Mouse (Mus musculus): ENCODE data around the gene Serpina16. TPM values are rescaled to one million over a fixed set of nuclear protein-coding genes. Genes with fewer than 3 reads are reported as not detected.
"Not testable (repeated sequence)": the region's sequence is repeated elsewhere in the genome, so short reads cannot be mapped to it uniquely, and the experiment has no call there.

Gene Serpina16
- total RNA-seq (2021) = not detected
- long read RNA-seq, experiment 1 = 0 reads
- long read RNA-seq, experiment 2 = 0 reads

GRCm38 (mm10) chr12:103676039-103676438, at the start of gene Serpina16:
Gene Serpina16 (minus strand): TSS chr12:103676139.
- intact Hi-C loops (cut with DNase I) = no loop called here
- DNase-seq = no peak

GRCm38 (mm10) chr12:103711537-103711936, 35.6 kb upstream of the Serpina16 start:
- DNase-seq = no peak
- intact Hi-C loops (cut with DNase I) = no loop called here

- DNase-seq = no peak
- intact Hi-C loops (cut with DNase I) = no loop called here
These were observed 34.5 kb upstream of the Serpina16 start for GRCm38 (mm10) chr12:103710405-103710804.

GRCm38 (mm10) chr12:103706113-103706512, 30.2 kb upstream of the Serpina16 start:
- no peak for DNase-seq
- intact Hi-C loops (cut with DNase I) = loop anchor here (10.0 kb wide), 1 partner anchor 161 kb away; no protein-coding TSS in a partner anchor

- no peak for DNase-seq
- intact Hi-C loops (cut with DNase I) = loop anchor here (10.0 kb wide), 1 partner anchor 161 kb away; no protein-coding TSS in a partner anchor
These were observed 29.6 kb upstream of the Serpina16 start for GRCm38 (mm10) chr12:103705547-103705946.

- intact Hi-C loops (cut with DNase I) = loop anchor here (10.0 kb wide), 1 partner anchor 155 kb away; no protein-coding TSS in a partner anchor
- no peak for DNase-seq
These were observed 24.3 kb upstream of the Serpina16 start for GRCm38 (mm10) chr12:103700144-103700750.

- intact Hi-C loops (cut with DNase I) = no loop called here
- no peak for DNase-seq
These were observed 19.5 kb upstream of the Serpina16 start, which contains the start of gene Serpina1f for GRCm38 (mm10) chr12:103695429-103695828. Gene Serpina1f (minus strand): TSS chr12:103695529.

GRCm38 (mm10) chr12:103688221-103688814, 12.4 kb upstream of the Serpina16 start:
- DNase-seq = no peak
- intact Hi-C loops (cut with DNase I) = no loop called here

- intact Hi-C loops (cut with DNase I) = no loop called here
These were observed 11.1 kb upstream of the Serpina16 start for GRCm38 (mm10) chr12:103687021-103687420.

GRCm38 (mm10) chr12:103686050-103686449, 10.1 kb upstream of the Serpina16 start:
- no peak for DNase-seq
- intact Hi-C loops (cut with DNase I) = no loop called here

More at GRCm38 (mm10) chr12:103687021-103687420, 11.1 kb upstream of the Serpina16 start:
- DNase-seq = no peak

- DNase-seq = no peak
- intact Hi-C loops (cut with DNase I) = no loop called here
These were observed 9.4 kb upstream of the Serpina16 start for GRCm38 (mm10) chr12:103685386-103685785.

GRCm38 (mm10) chr12:103683775-103684174, 7.8 kb upstream of the Serpina16 start:
- DNase-seq = no peak
- intact Hi-C loops (cut with DNase I) = no loop called here

- intact Hi-C loops (cut with DNase I) = no loop called here
- DNase-seq = no peak
These were observed 5.8 kb upstream of the Serpina16 start for GRCm38 (mm10) chr12:103681739-103682138.

GRCm38 (mm10) chr12:103681169-103681568, 5.2 kb upstream of the Serpina16 start:
- DNase-seq = no peak
- intact Hi-C loops (cut with DNase I) = no loop called here

GRCm38 (mm10) chr12:103679853-103680252, 3.9 kb upstream of the Serpina16 start:
- DNase-seq; intact Hi-C loops (cut with DNase I): not testable (repeated sequence)

- DNase-seq = peak in 1 of 2 experiments; percentile 33
- intact Hi-C loops (cut with DNase I) = no loop called here
These were observed 2.8 kb downstream of the Serpina16 start for GRCm38 (mm10) chr12:103673179-103673578.

- intact Hi-C loops (cut with DNase I) = no loop called here
- DNase-seq = no peak
These were observed 4.5 kb downstream of the Serpina16 start for GRCm38 (mm10) chr12:103671483-103671882.

- intact Hi-C loops (cut with DNase I) = no loop called here
- DNase-seq = no peak
These were observed 5.0 kb downstream of the Serpina16 start for GRCm38 (mm10) chr12:103670964-103671363.

GRCm38 (mm10) chr12:103670344-103670743, 5.6 kb downstream of the Serpina16 start:
- intact Hi-C loops (cut with DNase I) = no loop called here
- no peak for DNase-seq

GRCm38 (mm10) chr12:103665286-103665685, 10.7 kb downstream of the Serpina16 start:
- intact Hi-C loops (cut with DNase I) = no loop called here
- no peak for DNase-seq

GRCm38 (mm10) chr12:103662053-103662452, 13.9 kb downstream of the Serpina16 start:
- intact Hi-C loops (cut with DNase I); DNase-seq: not testable (repeated sequence)

GRCm38 (mm10) chr12:103660076-103660475, 15.9 kb downstream of the Serpina16 start:
- DNase-seq = no peak
- intact Hi-C loops (cut with DNase I) = no loop called here

All from gastrocnemius, postnatal 36 days (tissue).